Mouse (Mus musculus) hindbrain, embryonic 14.5 days (tissue): ENCODE measurements around the gene Fam83e. TPM values are rescaled to one million over a fixed set of nuclear protein-coding genes. Genes with fewer than 3 reads are reported as not detected.

Experiments used
- ATAC-seq: fragments of 200-750 bp; cut with Nextera tagmentation; 2 replicates; pipeline ENCODE4 v1.8.0; 2017; ENCODE audit warnings: moderate number of reproducible peaks, mild to moderate bottlenecking, moderate TSS enrichment, moderate library complexity; ENCODE audit not compliant: low FRiP score
- DNase-seq: peaks from one replicate; pipeline ENCODE4 v3.0.0-alpha.2; 2015; ENCODE audit warnings: low spot score
- H3K27ac ChIP-seq: fragments of 300-500 bp; sonication (generic); 2 replicates; pipeline ENCODE4 v1.5.1; 2014; ENCODE audit warnings: mild to moderate bottlenecking, moderate library complexity
- H3K27me3 ChIP-seq: fragments of 300-500 bp; sonication (generic); 2 replicates; pipeline ENCODE4 v1.6.1; 2014; ENCODE audit warnings: mild to moderate bottlenecking, low read length, mixed read lengths; ENCODE audit not compliant: control insufficient read depth, insufficient read depth
- H3K36me3 ChIP-seq: fragments of 300-500 bp; sonication (generic); replicated peaks from 2 replicates; pipeline ENCODE4 v1.6.1; 2014; ENCODE audit not compliant: control insufficient read depth, insufficient read depth
- H3K4me1 ChIP-seq: fragments of 300-500 bp; sonication (generic); replicated peaks from 2 replicates; pipeline ENCODE4 v1.6.1; 2014; ENCODE audit warnings: antibody characterized with exemption, low read length, mixed read lengths; ENCODE audit not compliant: control insufficient read depth, insufficient read depth
- H3K4me2 ChIP-seq: fragments of 300-500 bp; sonication (generic); replicated peaks from 2 replicates; pipeline ENCODE4 v1.6.1; 2014; ENCODE audit warnings: mild to moderate bottlenecking, moderate library complexity
- H3K4me3 ChIP-seq: fragments of 300-500 bp; sonication (generic); replicated peaks from 2 replicates; pipeline ENCODE4 v1.5.1; 2014; ENCODE audit warnings: mild to moderate bottlenecking, low read length
- H3K9ac ChIP-seq: fragments of 300-500 bp; sonication (generic); 2 replicates; pipeline ENCODE4 v1.6.1; 2014
- H3K9me3 ChIP-seq: fragments of 300-500 bp; sonication (generic); 2 replicates; pipeline ENCODE4 v1.6.1; 2016; ENCODE audit warnings: low read length; ENCODE audit not compliant: control insufficient read depth
- WGBS: fragments of 180-500 bp; shearing (Covaris S2); extraction: QIAGEN DNeasy Blood & Tissue Kit; methylation state at CpG from one replicate; pipeline ENCODE4 v1.1.7; 2014; 5-methylcytosine and 5-hydroxymethylcytosine counted together
- polyA plus RNA-seq: library from polyadenylated mRNA; unstranded; fragments of >200 nt; fragmentation: Nextera tagmentation; extraction: Ambion mirVana; gene quantifications from 2 replicates; pipeline ENCODE4 v1.2.1, GENCODE M21; 2014

Fam83e gene
- polyA plus RNA-seq, 1 experiment from 2014 or later = 0.17 TPM

- Histone ChIP-seq H3K4me1 (no peaks in the 10 kb centered on the region), H3K36me3 (no peaks in the 10 kb centered on the region), H3K9ac (no peak overlapping the region), H3K4me2 (no peak overlapping the region), H3K27ac (no peak overlapping the region), H3K27me3 (no peaks in the 10 kb centered on the region), H3K4me3 (no peak overlapping the region), H3K9me3 (no peaks in the 10 kb centered on the region)
- 64% methylated on average over 8 of the region's 8 CpGs for WGBS
- ATAC-seq = no peak
- no peak for DNase-seq
Measured at GRCm38 (mm10) chr7:45765995-45766394, 45.0 kb downstream of the Fam83e start.

- no peak overlapping the region for H3K27ac ChIP-seq
- no peak overlapping the region for H3K4me3 ChIP-seq
- DNase-seq (no peak), ATAC-seq (no peak)
- H3K9me3 ChIP-seq = no peaks in the 10 kb centered on the region
- no peaks in the 10 kb centered on the region for H3K36me3 ChIP-seq
- no peaks in the 10 kb centered on the region for H3K4me1 ChIP-seq
- 66% methylated on average over 5 of the region's 8 CpGs for WGBS
- no peak overlapping the region for H3K4me2 ChIP-seq
- H3K27me3 ChIP-seq = no peaks in the 10 kb centered on the region
- no peak overlapping the region for H3K9ac ChIP-seq
Measured at GRCm38 (mm10) chr7:45766764-45767163, 45.8 kb downstream of the Fam83e start.

- Histone ChIP-seq H3K4me2 (no peak overlapping the region), H3K9ac (no peak overlapping the region), H3K9me3 (no peaks in the 10 kb centered on the region), H3K27ac (no peak overlapping the region), H3K4me3 (no peak overlapping the region), H3K4me1 (no peaks in the 10 kb centered on the region), H3K36me3 (no peaks in the 10 kb centered on the region), H3K27me3 (no peaks in the 10 kb centered on the region)
- ATAC-seq (no peak), DNase-seq (no peak)
- 92% methylated on average over 6 of the region's 6 CpGs for WGBS
Measured at GRCm38 (mm10) chr7:45767500-45767899, 46.5 kb downstream of the Fam83e start.

- no peak overlapping the region for H3K4me3 ChIP-seq
- no peak overlapping the region for H3K27ac ChIP-seq
- no peak overlapping the region for H3K4me2 ChIP-seq
- DNase-seq = no peak
- no peaks in the 10 kb centered on the region for H3K27me3 ChIP-seq
- H3K36me3 ChIP-seq = no peaks in the 10 kb centered on the region
- no peaks in the 10 kb centered on the region for H3K9me3 ChIP-seq
- WGBS = 76% methylated on average over 8 of the region's 8 CpGs
- no peak overlapping the region for H3K9ac ChIP-seq
- H3K4me1 ChIP-seq = no peaks in the 10 kb centered on the region
- ATAC-seq = no peak
Measured at GRCm38 (mm10) chr7:45770427-45771082, 49.5 kb downstream of the Fam83e start.

- Histone ChIP-seq H3K9ac (no peak overlapping the region), H3K4me1 (no peaks in the 10 kb centered on the region), H3K4me3 (no peak overlapping the region), H3K9me3 (no peaks in the 10 kb centered on the region), H3K27me3 (no peaks in the 10 kb centered on the region), H3K27ac (no peak overlapping the region), H3K36me3 (no peaks in the 10 kb centered on the region), H3K4me2 (no peak overlapping the region)
- WGBS = 73% methylated on average over 4 of the region's 4 CpGs
- ATAC-seq (no peak), DNase-seq (no peak)
Measured at GRCm38 (mm10) chr7:45771101-45771500, 50.1 kb downstream of the Fam83e start.

- Histone ChIP-seq H3K4me3 (no peak overlapping the region), H3K36me3 (no peaks in the 10 kb centered on the region), H3K4me1 (no peaks in the 10 kb centered on the region)
Measured at GRCm38 (mm10) chr7:45775237-45775636, 54.2 kb downstream of the Fam83e start.

More at GRCm38 (mm10) chr7:45775237-45775636, 54.2 kb downstream of the Fam83e start:
- Histone ChIP-seq H3K9ac (no peak overlapping the region), H3K4me2 (no peak overlapping the region), H3K9me3 (no peaks in the 10 kb centered on the region), H3K27me3 (no peaks in the 10 kb centered on the region; the same call in 1 of the 2 replicates), H3K27ac (no peak overlapping the region)
- ATAC-seq (no peak), DNase-seq (no peak)
- WGBS = 89% methylated on average over 7 of the region's 7 CpGs

Other genes starting within 250 kb of the Fam83e start
- 0.13 and 0.35 TPM in 2 replicates for gene Tulp2, start 239.3 kb upstream of the Fam83e start, polyA plus RNA-seq
- gene Gm45808, start 234.4 kb upstream of the Fam83e start, polyA plus RNA-seq = not detected in 2 replicates
- 2.8 and 3.6 TPM in 2 replicates for gene Dhdh, start 232.4 kb upstream of the Fam83e start, polyA plus RNA-seq
- 121 and 122 TPM in 2 replicates for gene Nucb1, start 210.8 kb upstream of the Fam83e start, polyA plus RNA-seq
- gene Ppp1r15a, start 194.9 kb upstream of the Fam83e start, polyA plus RNA-seq = 12.9 and 13.0 TPM in 2 replicates
- 1.4 and 2.3 TPM in 2 replicates for gene Plekha4, start 194.9 kb upstream of the Fam83e start, polyA plus RNA-seq
- gene Hsd17b14, start 166.3 kb upstream of the Fam83e start, polyA plus RNA-seq = 0.25 TPM in 1 of 2 replicates, not detected in the other
- 17.4 and 19.0 TPM in 2 replicates for gene Bcat2, start 151.1 kb upstream of the Fam83e start, polyA plus RNA-seq
- gene Fgf21, start 105.7 kb upstream of the Fam83e start, polyA plus RNA-seq = not detected in 2 replicates
- not detected in 2 replicates for gene Fut1, start 103.9 kb upstream of the Fam83e start, polyA plus RNA-seq
- not detected in 2 replicates for gene Izumo1, start 99.4 kb upstream of the Fam83e start, polyA plus RNA-seq
- gene Rasip1, start 93.7 kb upstream of the Fam83e start, polyA plus RNA-seq = 17.2 and 18.3 TPM in 2 replicates
- 3.0 and 3.1 TPM in 2 replicates for gene Mamstr, start 81.2 kb upstream of the Fam83e start, polyA plus RNA-seq
- 0.07 and 0.11 TPM in 2 replicates for gene Fut2, start 54.8 kb upstream of the Fam83e start, polyA plus RNA-seq
- 1.0 and 1.3 TPM in 2 replicates for gene Ntn5, start 37.2 kb upstream of the Fam83e start, polyA plus RNA-seq
- gene Sec1, start 26.8 kb upstream of the Fam83e start, polyA plus RNA-seq = 0.22 and 0.40 TPM in 2 replicates
- 28.2 and 29.0 TPM in 2 replicates for gene Car11, start 21.4 kb upstream of the Fam83e start, polyA plus RNA-seq
- 3.5 and 3.9 TPM in 2 replicates for gene Dbp, start 16.1 kb upstream of the Fam83e start, polyA plus RNA-seq
- 578 and 674 TPM in 2 replicates for gene Rpl18, start 5.8 kb upstream of the Fam83e start, polyA plus RNA-seq
- 16.7 and 20.0 TPM in 2 replicates for gene Sphk2, start 3.2 kb upstream of the Fam83e start, polyA plus RNA-seq
- gene Spaca4, start 4.6 kb downstream of the Fam83e start, polyA plus RNA-seq = not detected in 2 replicates
- 20.9 and 23.6 TPM in 2 replicates for gene Lmtk3, start 62.5 kb downstream of the Fam83e start, polyA plus RNA-seq
- 5.2 and 7.3 TPM in 2 replicates for gene Sult2b1, start 63.5 kb downstream of the Fam83e start, polyA plus RNA-seq
- gene Cyth2, start 93.4 kb downstream of the Fam83e start, polyA plus RNA-seq = 237 and 242 TPM in 2 replicates
- 1.3 TPM in 2 replicates for gene Kcnj14, start 103.6 kb downstream of the Fam83e start, polyA plus RNA-seq
- gene Grwd1, start 109.7 kb downstream of the Fam83e start, polyA plus RNA-seq = 37.6 and 42.6 TPM in 2 replicates
- 90.3 and 96.6 TPM in 2 replicates for gene Kdelr1, start 151.6 kb downstream of the Fam83e start, polyA plus RNA-seq
- gene Grin2d, start 157.2 kb downstream of the Fam83e start, polyA plus RNA-seq = 4.3 and 4.4 TPM in 2 replicates
- gene Syngr4, start 175.5 kb downstream of the Fam83e start, polyA plus RNA-seq = 0.39 and 0.40 TPM in 2 replicates
- 4.3 and 5.6 TPM in 2 replicates for gene Tmem143, start 175.7 kb downstream of the Fam83e start, polyA plus RNA-seq
- gene Emp3, start 200.2 kb downstream of the Fam83e start, polyA plus RNA-seq = 34.1 and 38.8 TPM in 2 replicates
- 6.1 and 6.5 TPM in 2 replicates for gene Ccdc114, start 202.9 kb downstream of the Fam83e start, polyA plus RNA-seq